Mouse (Mus musculus) spleen, postnatal 10 days (tissue): ENCODE data around the gene Zfp536.

Experiments
- DNase-seq, 2 experiments: peaks; one replicate each; pipeline ENCODE4 v3.0.0; 2021 to 2022; ENCODE audit warnings: low spot score in 2 of 2

Gene Zfp536

GRCm38 (mm10) chr7:37689561-37690305 lies 83.7 kb downstream of the Zfp536 start:
- no peak for DNase-seq

DNA sequence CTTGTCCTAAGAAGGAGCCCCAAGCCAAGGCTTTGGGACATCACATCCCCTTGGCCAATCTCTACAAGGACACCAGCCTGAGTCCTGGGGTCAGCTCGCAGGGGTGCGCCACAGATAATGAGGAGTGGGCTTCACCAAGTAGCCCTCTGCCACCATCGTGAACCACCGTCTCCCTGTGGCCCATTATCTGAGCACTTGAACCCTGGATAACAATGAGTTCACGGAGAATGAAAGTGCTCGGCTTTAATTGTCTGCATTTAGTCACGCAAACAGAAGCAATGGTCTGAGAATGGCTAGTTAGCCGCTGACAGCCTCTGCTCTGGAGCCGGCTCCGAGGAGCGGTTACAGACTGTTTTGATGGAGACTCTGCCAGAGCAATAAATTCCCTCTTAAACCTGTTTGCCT lies 84.3 kb downstream of the Zfp536 start:
- DNase-seq, result no peak

DNA sequence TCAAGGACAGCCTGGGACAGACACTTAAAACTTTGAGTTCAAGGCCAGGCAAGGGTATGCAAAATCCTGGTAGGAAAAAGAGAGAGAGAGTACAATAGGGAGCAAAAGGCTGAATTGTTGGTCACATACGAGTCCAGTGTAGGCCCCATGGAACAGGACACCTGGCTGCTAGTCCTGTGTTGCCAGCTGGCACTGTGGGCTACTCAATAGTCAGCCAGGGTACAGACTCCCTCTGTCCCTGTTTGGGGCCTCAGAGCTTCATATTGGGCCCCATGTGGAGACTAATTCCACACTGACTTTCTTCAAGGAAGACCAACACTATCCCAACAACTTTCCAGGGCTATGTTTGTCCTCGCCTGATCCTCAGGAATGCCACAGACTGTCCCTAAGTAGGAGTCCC lies 87.1 kb downstream of the Zfp536 start:
- DNase-seq, result no peak

DNA sequence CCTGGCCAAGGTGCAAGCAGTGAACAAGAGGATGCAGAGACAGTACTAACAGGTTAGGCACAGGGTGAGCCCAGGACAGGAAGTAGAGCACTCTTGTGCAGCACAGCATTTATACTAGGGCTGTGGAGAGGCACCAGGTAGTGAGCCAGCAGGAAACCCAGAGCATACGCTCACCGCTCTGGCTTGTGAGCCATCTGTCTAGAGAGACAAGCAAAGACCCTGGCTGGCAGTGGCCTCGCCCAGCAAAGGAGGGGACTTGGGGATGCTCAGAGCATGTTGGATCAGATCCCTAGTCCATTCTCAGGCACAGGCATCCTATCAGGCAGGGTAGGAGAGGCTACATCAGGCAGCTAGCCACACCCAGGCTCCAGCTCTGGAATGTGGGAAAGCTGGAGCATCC lies 88.2 kb downstream of the Zfp536 start:
- DNase-seq, result no peak

DNA sequence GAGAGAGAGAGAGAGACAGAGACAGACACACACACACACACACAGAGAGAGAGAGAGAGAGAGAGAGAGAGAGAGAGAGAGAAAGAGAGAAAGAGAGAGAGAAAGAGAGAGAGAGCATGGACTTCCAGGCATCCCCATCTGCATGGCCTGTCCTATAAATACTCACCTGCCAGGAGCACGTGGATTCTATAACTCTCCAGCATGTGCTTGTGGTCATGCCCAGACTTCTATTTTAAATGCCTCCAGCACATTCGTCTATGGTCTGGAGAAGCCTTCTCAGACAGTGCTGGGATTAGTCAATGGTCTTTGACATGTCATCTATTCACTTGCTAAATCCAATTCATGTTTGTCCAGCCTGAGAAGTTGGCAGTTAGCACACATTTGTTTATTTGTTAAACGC lies 92.1 kb downstream of the Zfp536 start:
- no peak for DNase-seq

- DNase-seq, result no peak
These were observed 109.6 kb downstream of the Zfp536 start for GRCm38 (mm10) chr7:37663676-37664365.

GRCm38 (mm10) chr7:37648671-37649070 lies 124.8 kb downstream of the Zfp536 start:
- no peak for DNase-seq

GRCm38 (mm10) chr7:37647917-37648615 lies 125.4 kb downstream of the Zfp536 start:
- no peak for DNase-seq

- DNase-seq, result no peak
These were observed 133.6 kb downstream of the Zfp536 start for GRCm38 (mm10) chr7:37639740-37640397.

- DNase-seq, result no peak
These were observed 138.6 kb downstream of the Zfp536 start for GRCm38 (mm10) chr7:37634812-37635211.

DNA sequence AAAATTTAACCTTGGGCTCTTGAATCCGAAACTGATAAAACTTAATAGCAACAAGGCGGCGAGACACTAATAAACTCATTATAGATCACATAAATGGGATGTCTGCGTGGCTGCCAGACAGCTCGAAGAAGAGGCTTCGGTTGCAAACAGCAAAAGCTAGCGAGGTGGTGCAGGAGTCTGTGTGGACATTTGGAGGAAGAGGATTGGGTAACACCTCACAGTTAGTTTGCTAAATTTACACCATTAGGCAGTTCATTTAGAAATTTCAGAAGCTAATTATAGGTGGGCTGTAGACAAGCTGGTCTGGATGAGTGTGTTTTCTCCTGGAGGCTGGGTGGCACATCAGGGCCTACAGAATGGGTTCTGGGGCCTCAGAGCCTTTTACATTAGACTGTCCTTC lies 143.0 kb downstream of the Zfp536 start:
- no peak for DNase-seq

- DNase-seq, result no peak
These were observed 145.4 kb downstream of the Zfp536 start for GRCm38 (mm10) chr7:37627897-37628510.

DNA sequence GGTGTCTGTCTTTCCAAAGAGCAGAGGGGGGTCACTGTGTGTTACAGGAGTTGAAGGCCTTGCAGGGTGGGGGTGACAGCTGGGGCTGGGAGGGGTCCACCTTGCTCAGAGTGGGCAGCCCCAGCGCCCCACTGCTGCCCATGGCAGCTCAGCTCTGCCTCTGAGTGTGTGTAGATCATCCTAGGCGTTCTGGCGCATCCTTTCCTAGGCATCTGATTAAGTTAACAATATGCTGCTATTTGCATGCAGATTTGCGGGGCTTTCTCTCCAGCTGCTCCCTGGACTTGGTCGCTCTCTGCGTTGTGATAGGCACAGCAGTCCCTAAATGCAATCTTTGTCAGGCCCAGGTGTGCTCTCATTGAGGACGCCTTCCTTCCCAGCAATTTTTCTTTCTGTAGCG lies 147.7 kb downstream of the Zfp536 start:
- DNase-seq, result no peak

DNA sequence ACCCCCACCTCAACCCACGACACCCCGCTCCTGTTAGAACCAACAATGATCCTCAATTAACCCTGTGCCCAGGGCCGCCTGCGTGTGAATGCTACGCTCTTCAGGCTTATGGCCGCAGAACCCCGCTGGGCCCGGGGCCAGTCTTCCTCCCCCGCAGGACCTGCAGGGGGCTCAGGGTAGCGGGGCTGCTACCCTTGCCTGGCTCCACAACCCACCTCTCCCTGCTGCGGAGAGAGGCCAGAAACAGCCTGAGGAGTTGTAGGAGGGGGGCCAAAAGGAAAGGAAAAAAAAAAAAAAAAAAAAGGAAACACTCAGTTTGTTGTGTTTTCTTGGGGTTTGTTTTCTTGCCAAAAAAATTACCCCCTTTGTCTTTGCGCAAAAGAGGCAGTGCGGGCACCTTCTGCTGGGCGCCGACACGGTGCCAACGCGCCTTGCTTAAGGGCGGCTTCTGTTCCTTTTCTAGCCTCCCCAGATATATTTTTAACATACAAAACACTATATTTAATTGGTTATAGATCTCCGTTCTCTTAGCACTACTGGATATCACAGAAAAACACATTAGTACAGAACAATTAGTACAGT lies 148.6 kb downstream of the Zfp536 start:
- no peak for DNase-seq

- peak in 1 of 2 experiments; percentile 27 for DNase-seq
These were observed 149.3 kb downstream of the Zfp536 start for GRCm38 (mm10) chr7:37623903-37624758.

DNA sequence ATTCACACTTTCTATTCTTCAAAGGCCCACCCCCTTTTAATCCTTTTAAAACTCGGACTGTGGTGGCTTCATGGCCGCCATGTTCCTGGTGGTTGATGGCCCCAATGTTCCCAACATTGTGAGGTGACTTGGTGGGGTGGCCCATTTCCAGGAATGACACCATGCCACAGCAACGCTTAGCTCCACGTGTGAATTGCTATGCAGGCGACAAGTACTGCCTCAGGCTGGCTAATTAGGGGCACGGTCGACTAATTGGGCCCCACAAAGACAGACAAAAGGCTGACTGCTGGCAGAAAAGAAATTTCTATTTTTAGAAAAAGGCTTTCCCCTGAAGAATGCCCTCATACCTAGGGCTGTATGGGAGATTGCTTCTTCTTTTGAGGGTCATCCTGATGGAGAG lies 154.2 kb downstream of the Zfp536 start:
- no peak for DNase-seq

DNA sequence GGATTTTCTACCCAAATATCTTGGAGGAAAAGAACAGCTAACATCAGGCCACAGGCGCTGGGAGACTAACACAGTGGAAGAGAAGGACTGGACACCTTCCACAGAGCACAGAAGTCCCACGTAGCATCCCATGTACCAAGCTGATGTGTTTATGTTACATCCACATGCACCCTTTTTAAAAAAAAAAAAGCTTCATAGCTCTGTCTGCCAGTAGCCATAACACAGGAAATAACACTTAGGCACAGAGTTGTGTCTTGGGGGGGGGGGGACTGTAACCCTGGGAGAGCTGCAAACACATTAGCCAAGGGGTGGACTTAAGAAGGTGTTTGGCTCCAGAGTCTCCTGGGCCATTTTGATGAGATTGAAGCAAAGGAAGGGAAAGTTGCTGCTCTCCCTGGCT lies 155.6 kb downstream of the Zfp536 start:
- no peak for DNase-seq

DNA sequence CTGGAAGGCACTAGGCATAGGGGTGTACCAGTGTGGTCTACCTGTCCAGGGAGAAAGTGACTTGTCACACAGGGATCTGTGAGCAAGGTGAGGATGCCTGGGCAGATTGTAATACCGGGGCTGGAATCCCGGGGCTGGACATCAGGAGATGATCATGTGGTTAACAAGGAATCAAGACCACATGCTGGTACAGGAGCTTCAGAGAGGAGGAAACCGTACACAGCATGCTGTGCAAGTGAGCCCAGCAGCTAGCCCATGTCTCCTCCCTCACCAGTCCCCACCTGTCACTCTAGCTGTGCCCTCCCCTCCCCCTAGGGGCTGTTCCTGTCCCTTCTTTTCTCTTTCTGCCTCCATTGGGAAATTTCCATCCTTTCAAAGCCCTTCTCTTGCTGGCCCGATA lies 157.5 kb downstream of the Zfp536 start:
- DNase-seq, result no peak

GRCm38 (mm10) chr7:37614381-37614780 lies 159.1 kb downstream of the Zfp536 start:
- DNase-seq, result no peak

GRCm38 (mm10) chr7:37608556-37608955 lies 164.9 kb downstream of the Zfp536 start:
- DNase-seq, result no peak

DNA sequence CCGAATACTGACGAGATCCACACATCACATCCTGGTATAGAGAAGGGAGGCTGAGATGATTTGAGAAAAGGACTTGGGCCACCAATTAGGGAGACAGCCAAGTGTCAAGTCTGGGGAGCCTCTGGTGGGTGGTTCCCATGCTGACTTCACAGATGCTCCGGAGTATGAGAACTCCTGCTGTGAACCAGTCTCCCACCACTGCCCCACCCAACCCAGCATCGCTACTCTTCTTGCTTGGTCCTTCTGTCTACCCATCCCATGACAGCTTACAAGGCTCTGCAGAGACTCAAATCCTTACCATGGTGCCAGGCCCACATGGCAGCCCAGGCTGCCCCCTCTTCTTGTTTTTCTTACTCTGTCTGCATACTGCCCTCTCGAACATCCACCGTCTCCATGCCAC lies 165.5 kb downstream of the Zfp536 start:
- DNase-seq, result no peak
